Mouse (Mus musculus) liver, adult 2 months (tissue): ENCODE data around the gene Nhsl1.

Experiments
- CTCF ChIP-seq: fragments of 200-500 bp; IDR thresholded peaks from 2 replicates; pipeline ENCODE4 v1.5.1; 2011; ENCODE audit warnings: low read depth, low read length, control low read depth
- POLR2A ChIP-seq: fragments of 200-500 bp; IDR thresholded peaks from 2 replicates; pipeline ENCODE4 v1.6.1; 2011; ENCODE audit warnings: low read length, control low read depth; ENCODE audit not compliant: insufficient read depth; ENCODE audit errors: extremely low read depth

- TF ChIP-seq POLR2A (no peak), CTCF (no peak)
These were observed 144.5 kb downstream of the Nhsl1 start for GRCm38 (mm10) chr10:18463071-18463841.
